Mouse (Mus musculus) megakaryocyte, embryonic 14.5 days (primary cell): Measurements from ENCODE around the gene Tmem91.

Experiments
- FLI1 ChIP-seq: IDR thresholded peaks from 2 replicates; pipeline ENCODE4 v1.6.1; 2012; ENCODE audit warnings: low read length, inconsistent platforms, mixed read lengths
- GATA1 ChIP-seq: IDR thresholded peaks from 3 replicates; pipeline ENCODE4 v1.6.1; 2012; ENCODE audit warnings: mixed read lengths, low read length, inconsistent platforms, borderline replicate concordance

DNA sequence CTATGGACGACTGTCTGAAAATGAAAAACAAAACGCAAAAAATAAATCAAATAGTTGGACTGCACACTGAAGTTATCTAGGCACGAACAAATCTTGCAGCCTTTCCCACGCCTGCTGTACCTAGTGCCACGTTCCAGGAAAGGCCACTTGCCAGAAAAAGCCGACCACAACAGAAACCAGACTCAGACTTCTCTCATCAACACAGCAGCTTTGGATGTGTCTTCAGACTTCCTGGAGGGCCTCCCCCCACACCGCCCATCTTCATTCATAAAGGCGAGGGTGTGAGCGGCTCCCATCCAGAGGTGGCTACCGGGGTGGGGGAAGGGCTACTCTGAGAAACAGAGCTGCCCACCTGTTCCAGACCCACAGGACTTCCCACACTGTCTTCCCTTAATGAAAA is 30.8 kb downstream of the Tmem91 start:
- TF ChIP-seq GATA1 (no peak), FLI1 (no peak)
